In genomic region chr16:43503010-43503635, GRCm38 (mm10) we compare ENCODE assay signal across 8 mouse cellular contexts.
DNase-seq lines count a peak whose midpoint lies in the region; ATAC-seq and TF ChIP-seq lines count a peak whose summit lies in the region.

No protein-coding gene starts in this region.

- no peaks in the 10 kb centered on the region for H3K27me3 ChIP-seq in lung, embryonic 16.5 days (ENCODE audit: control insufficient read depth, insufficient read depth, low read depth, low read length)
- no peaks in the 10 kb centered on the region for H3K27me3 ChIP-seq in hindbrain, embryonic 11.5 days (ENCODE audit: control insufficient read depth, insufficient read depth, low read length)
- no peaks in the 10 kb centered on the region for H3K27me3 ChIP-seq in midbrain, embryonic 12.5 days

- DNase-seq in lung, postnatal 14 days: no peak
- DNase-seq in hindbrain, embryonic 11.5 days (ENCODE audit: low spot score): peak; percentile 85
- DNase-seq in adrenal gland, postnatal 36 days: no peak
- no peak for DNase-seq in kidney, postnatal 36 days

- peaks cover 16% of the 10 kb centered on the region for H3K4me1 ChIP-seq in lung, embryonic 16.5 days (replicated peaks; ENCODE audit: control insufficient read depth, insufficient read depth, low read length)
- no peaks in the 10 kb centered on the region; the same call in 1 of the 2 replicates for H3K4me1 ChIP-seq in cortical plate, adult 2 months (ENCODE audit: control insufficient read depth, insufficient read depth, low read length)
- H3K4me1 ChIP-seq in hindbrain, embryonic 11.5 days (replicated peaks; ENCODE audit: control insufficient read depth, insufficient read depth, low read length): peaks cover 8% of the 10 kb centered on the region
- peaks cover 35% of the 10 kb centered on the region for H3K4me1 ChIP-seq in midbrain, embryonic 12.5 days

- TF ChIP-seq CTCF in cortical plate, adult 2 months (IDR thresholded peaks at IDR 0.05; ENCODE audit: extremely low read depth, insufficient read depth, low read length): no peak

- no peak overlapping the region for H3K27ac ChIP-seq in lung, embryonic 16.5 days (ENCODE audit: low read length)
- peak overlapping the region; percentile 96 for H3K27ac ChIP-seq in cortical plate, adult 2 months (ENCODE audit: insufficient read depth, low read length)
- peak overlapping the region; percentile 94 for H3K27ac ChIP-seq in hindbrain, embryonic 11.5 days (ENCODE audit: low read depth, low read length)
- peak overlapping the region; percentile 96 for H3K27ac ChIP-seq in midbrain, embryonic 12.5 days (replicated peaks)

- no peak for ATAC-seq in lung, embryonic 16.5 days (ENCODE audit: low read depth)
- peak; percentile 95 for ATAC-seq in hindbrain, embryonic 11.5 days (ENCODE audit: low FRiP score)
- peak; percentile 92 for ATAC-seq in midbrain, embryonic 12.5 days (ENCODE audit: low FRiP score, low read depth)
- no peak for ATAC-seq in granulocyte monocyte progenitor cell, adult 5-6 weeks (replicated peaks; ENCODE audit: poor library complexity, severe bottlenecking)

- peak overlapping the region; percentile 49; the same call in 1 of the 2 replicates for H3K9ac ChIP-seq in lung, embryonic 16.5 days (ENCODE audit: low read length)
- H3K9ac ChIP-seq in hindbrain, embryonic 11.5 days (ENCODE audit: low read depth, low read length): peak overlapping the region; percentile 78
- peak overlapping the region; percentile 79 for H3K9ac ChIP-seq in midbrain, embryonic 12.5 days (replicated peaks)

- H3K4me3 ChIP-seq in lung, embryonic 16.5 days (ENCODE audit: low read length): peak overlapping the region; percentile 44
- peak overlapping the region; percentile 66 for H3K4me3 ChIP-seq in cortical plate, adult 2 months (ENCODE audit: insufficient read depth, low read length)
- H3K4me3 ChIP-seq in hindbrain, embryonic 11.5 days (ENCODE audit: low read depth, low read length): peak overlapping the region; percentile 51
- peak overlapping the region; percentile 59 for H3K4me3 ChIP-seq in midbrain, embryonic 12.5 days

- WGBS in lung, embryonic 16.5 days: 4% methylated on average over 13 of the region's 13 CpGs
- 5% methylated on average over 13 of the region's 13 CpGs for WGBS in hindbrain, embryonic 11.5 days
- 5% methylated on average over 13 of the region's 13 CpGs for WGBS in midbrain, embryonic 12.5 days

- TF ChIP-seq POLR2A in cortical plate, adult 2 months (IDR thresholded peaks at IDR 0.05; ENCODE audit: extremely low read depth, insufficient read depth, low read length): no peak

- H3K9me3 ChIP-seq in lung, embryonic 16.5 days (ENCODE audit: control insufficient read depth, low read length): no peaks in the 10 kb centered on the region
- H3K9me3 ChIP-seq in hindbrain, embryonic 11.5 days (ENCODE audit: control insufficient read depth, low read length): no peaks in the 10 kb centered on the region
- no peaks in the 10 kb centered on the region for H3K9me3 ChIP-seq in midbrain, embryonic 12.5 days

- H3K4me2 ChIP-seq in lung, embryonic 16.5 days (ENCODE audit: low read depth, low read length): peak overlapping the region; percentile 73
- peak overlapping the region; percentile 56 for H3K4me2 ChIP-seq in hindbrain, embryonic 11.5 days (replicated peaks; ENCODE audit: low read depth, low read length)
- H3K4me2 ChIP-seq in midbrain, embryonic 12.5 days (replicated peaks): peak overlapping the region; percentile 82

- H3K36me3 ChIP-seq in lung, embryonic 16.5 days (ENCODE audit: control insufficient read depth, insufficient read depth, low read length): no peaks in the 10 kb centered on the region
- no peaks in the 10 kb centered on the region for H3K36me3 ChIP-seq in hindbrain, embryonic 11.5 days (ENCODE audit: control insufficient read depth, insufficient read depth, low read length)
- H3K36me3 ChIP-seq in midbrain, embryonic 12.5 days: no peaks in the 10 kb centered on the region

Comparison
In these comparisons a context has a peak if more than half of its experiments do, and no peak if none do; other contexts are left out.
1. ATAC-seq: peak in hindbrain, embryonic 11.5 days (single experiment) and midbrain, embryonic 12.5 days (single experiment); none in lung, embryonic 16.5 days (single experiment) and granulocyte monocyte progenitor cell, adult 5-6 weeks (single experiment).
2. Peak in every context shown above with its lines, with median percentiles within 50 percentile points of each other: H3K4me2 ChIP-seq, H3K4me3 ChIP-seq and H3K9ac ChIP-seq.